Comparison of ENCODE assay signal across 28 mouse cellular contexts in the genomic region with DNA sequence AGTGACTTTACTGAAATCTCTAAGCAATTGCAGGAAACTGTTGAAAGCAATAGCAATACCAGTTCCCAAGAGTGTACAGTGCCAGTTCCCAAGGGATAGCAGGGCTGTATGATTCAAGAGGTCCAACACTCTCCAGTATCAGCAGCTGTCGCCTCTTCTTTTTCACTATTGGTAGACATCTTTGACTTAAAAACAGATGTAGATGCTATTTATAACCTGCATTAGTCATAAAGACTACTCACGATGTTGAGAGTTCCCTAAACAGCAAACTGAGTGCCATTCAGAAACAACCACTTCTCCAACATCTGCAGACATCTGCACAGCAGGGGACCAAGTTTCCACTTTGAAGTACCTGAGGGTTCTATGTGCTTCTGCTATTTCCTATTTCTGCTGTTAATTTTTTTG.
A peak's percentile ranks its signal among the peaks of the same experiment; 100 is the strongest.
DNase-seq lines count a peak whose midpoint lies in the region; ATAC-seq and TF ChIP-seq lines count a peak whose summit lies in the region.
"Had no signal": no experiment of that assay in that cellular context is flagged by ENCODE, and none has a peak within 500 bp of the region (broad histone marks: within the 10 kb centered on the region; RNA-seq: fewer than 3 reads in every experiment).

No protein-coding gene starts in this region.

- no peaks in the 10 kb centered on the region for H3K4me1 ChIP-seq in hindbrain, embryonic 11.5 days (replicated peaks; ENCODE audit: control insufficient read depth, insufficient read depth, low read length)
- H3K4me1 ChIP-seq: heart, embryonic 10.5 days; hindbrain, embryonic 13.5 days; kidney, embryonic 15.5 days; limb, embryonic 12.5 days; liver, embryonic 12.5 days; neural tube, embryonic 12.5 days had no signal

- no peak overlapping the region for H3ac ChIP-seq in myocyte (ENCODE audit: control insufficient read depth, insufficient read length)

- no peak overlapping the region for H3K9ac ChIP-seq in hindbrain, embryonic 11.5 days (ENCODE audit: low read depth, low read length)
- H3K9ac ChIP-seq: hindbrain, embryonic 13.5 days; kidney, embryonic 15.5 days; limb, embryonic 12.5 days; liver, embryonic 12.5 days; neural tube, embryonic 12.5 days had no signal

- 71% methylated on average over 2 of the region's 2 CpGs for WGBS in hindbrain, embryonic 11.5 days

- TF ChIP-seq POLR2A in myocyte (IDR thresholded peaks at IDR 0.05; ENCODE audit: insufficient read length, low read depth) = no peak

- peak; percentile 25 for DNase-seq in heart, postnatal 4 days
- no peak for DNase-seq in heart, postnatal 36 days
- peak; percentile 85 for DNase-seq in A20 (ENCODE audit: low read depth, low spot score)
- DNase-seq in NIH3T3 (ENCODE audit: low read depth) = peak; percentile 63
- no peak for DNase-seq in urinary bladder, adult 2 months (ENCODE audit: low spot score)
- DNase-seq in hindbrain, embryonic 11.5 days (ENCODE audit: low spot score) = no peak
- DNase-seq: adrenal gland, postnatal 10 days; cerebellum, adult 2 months; cerebellum, postnatal 36 days; gastrocnemius, adult 2 months; kidney, adult 11 months; kidney, postnatal 36 days; lung, adult 2 months; lung, postnatal 4 days; midbrain, embryonic 14.5 days; right cerebral cortex, postnatal 14 days; thymus, adult 2 months had no signal

- ATAC-seq in hindbrain, embryonic 11.5 days (ENCODE audit: low FRiP score) = no peak
- ATAC-seq: activated CD4-positive, CD25-positive, alpha-beta regulatory T cell, adult 4 months; forebrain, embryonic 14.5 days; liver, embryonic 12.5 days had no signal

- no peaks in the 10 kb centered on the region for H3K27me3 ChIP-seq in myocyte (ENCODE audit: control insufficient read depth, insufficient read depth, insufficient read length)
- no peaks in the 10 kb centered on the region for H3K27me3 ChIP-seq in hindbrain, embryonic 11.5 days (ENCODE audit: control insufficient read depth, insufficient read depth, low read length)
- H3K27me3 ChIP-seq: hindbrain, embryonic 13.5 days; kidney, embryonic 15.5 days; limb, embryonic 12.5 days; liver, embryonic 12.5 days; neural tube, embryonic 12.5 days had no signal

- no peaks in the 10 kb centered on the region for H3K9me3 ChIP-seq in hindbrain, embryonic 11.5 days (ENCODE audit: control insufficient read depth, low read length)
- H3K9me3 ChIP-seq: heart, embryonic 10.5 days; hindbrain, embryonic 13.5 days; kidney, embryonic 15.5 days; limb, embryonic 12.5 days; liver, embryonic 12.5 days; neural tube, embryonic 12.5 days had no signal

- no peak overlapping the region for H3K4me3 ChIP-seq in myocyte
- no peak overlapping the region for H3K4me3 ChIP-seq in hindbrain, embryonic 11.5 days (ENCODE audit: low read depth, low read length)
- H3K4me3 ChIP-seq: erythroblast, embryonic 14.5 days; gastrocnemius, adult 2 months; heart, embryonic 10.5 days; hindbrain, embryonic 13.5 days; kidney, embryonic 15.5 days; limb, embryonic 12.5 days; liver, embryonic 12.5 days; neural tube, embryonic 12.5 days had no signal

- no peak overlapping the region for H3K27ac ChIP-seq in hindbrain, embryonic 11.5 days (ENCODE audit: low read depth, low read length)
- H3K27ac ChIP-seq: gastrocnemius, adult 2 months; heart, embryonic 10.5 days; hindbrain, embryonic 13.5 days; kidney, embryonic 15.5 days; limb, embryonic 12.5 days; liver, embryonic 12.5 days; neural tube, embryonic 12.5 days; stomach, postnatal 0 days had no signal

- H3K79me2 ChIP-seq in myocyte (ENCODE audit: control insufficient read depth, insufficient read depth) = no peaks in the 10 kb centered on the region

- peak overlapping the region; percentile 76 for H3K4me2 ChIP-seq in myocyte (ENCODE audit: low read depth)
- no peak overlapping the region for H3K4me2 ChIP-seq in hindbrain, embryonic 11.5 days (replicated peaks; ENCODE audit: low read depth, low read length)
- H3K4me2 ChIP-seq: hindbrain, embryonic 13.5 days; kidney, embryonic 15.5 days; limb, embryonic 12.5 days; liver, embryonic 12.5 days; neural tube, embryonic 12.5 days had no signal

- intact Hi-C loops in heart, postnatal 36 days (cut with DNase I) = no loop called here

- H3K36me3 ChIP-seq in myocyte (ENCODE audit: control insufficient read depth, insufficient read depth) = no peaks in the 10 kb centered on the region
- no peaks in the 10 kb centered on the region for H3K36me3 ChIP-seq in hindbrain, embryonic 11.5 days (ENCODE audit: control insufficient read depth, insufficient read depth, low read length)
- H3K36me3 ChIP-seq: heart, embryonic 10.5 days; hindbrain, embryonic 13.5 days; kidney, embryonic 15.5 days; limb, embryonic 12.5 days; liver, embryonic 12.5 days; neural tube, embryonic 12.5 days had no signal

TF ChIP-seq in myocyte, 11 proteins besides CTCF, POLR2A, EP300 and RAD21:
- TF ChIP-seq REST (IDR thresholded peaks at IDR 0.05; ENCODE audit: insufficient read depth, insufficient read length) = no peak
- TF ChIP-seq MYOD1 (IDR thresholded peaks at IDR 0.05; ENCODE audit: control insufficient read depth in 1 of 3, insufficient read length in 2 of 3, low read depth in 2 of 3) = peak; percentile 48 to 89 (median 86)
- TF ChIP-seq MYOG (IDR thresholded peaks at IDR 0.05; ENCODE audit: control insufficient read depth in 1 of 3, insufficient read depth in 1 of 3, insufficient read length in 2 of 3, low read depth in 2 of 3) = peak in 1 of 3 experiments; percentile 91
- TF ChIP-seq CEBPB (IDR thresholded peaks at IDR 0.05; ENCODE audit: insufficient read depth, poor library complexity, severe bottlenecking) = peak; percentile 99
- TF ChIP-seq TCF3 (IDR thresholded peaks at IDR 0.05; ENCODE audit: insufficient read length, low read depth) = no peak
- no peak for TF ChIP-seq MAX (IDR thresholded peaks at IDR 0.05; ENCODE audit: low read depth)
- TF ChIP-seq TCF12 (IDR thresholded peaks at IDR 0.05; ENCODE audit: insufficient read depth, poor library complexity, severe bottlenecking) = peak; percentile 74

Comparison
In these comparisons a context has a peak if more than half of its experiments do, and no peak if none do; other contexts are left out.
1. DNase-seq: peak in heart, postnatal 4 days (single experiment), A20 (single experiment) and NIH3T3 (single experiment); none in heart, postnatal 36 days (0 of 2), urinary bladder, adult 2 months (single experiment) and hindbrain, embryonic 11.5 days (single experiment).